Comparison of ENCODE assay signal across 8 mouse cellular contexts in genomic region chr13:23573898-23574524, GRCm38 (mm10). TPM values are rescaled to one million over a fixed set of nuclear protein-coding genes. Genes with fewer than 3 reads are reported as not detected.
DNase-seq lines count a peak whose midpoint lies in the region; ATAC-seq and TF ChIP-seq lines count a peak whose summit lies in the region.
"Not testable (repeated sequence)": the region's sequence is repeated elsewhere in the genome, so short reads cannot be mapped to it uniquely, and the experiment has no call there.

TSS of gene Hist1h2bf (minus strand) at chr13:23574196.
TSS of gene Hist1h2ad (plus strand) at chr13:23574381.

- not testable (repeated sequence) for TF ChIP-seq POLR2A in liver, adult 2 months (IDR thresholded peaks at IDR 0.05; ENCODE audit: extremely low read depth, insufficient read depth, low read length)

- peak within 1 kb of the TSS; percentile 89 for H3K9ac ChIP-seq in heart, embryonic 13.5 days
- H3K9ac ChIP-seq in kidney, postnatal 0 days (ENCODE audit: low read depth, low read length) = peak within 1 kb of the TSS; percentile 51; the same call in 1 of the 2 replicates
- H3K9ac ChIP-seq in liver, adult 2 months (ENCODE audit: low read depth, low read length) = peak within 1 kb of the TSS; percentile 55; the same call in 1 of the 2 replicates

- H3K4me1 ChIP-seq in heart, embryonic 13.5 days = peaks cover 45% of the 10 kb centered on the region
- peaks cover 13% of the 10 kb centered on the region; the same call in 1 of the 2 replicates for H3K4me1 ChIP-seq in kidney, postnatal 0 days (replicated peaks; ENCODE audit: insufficient read depth, low read length)
- peaks cover 15% of the 10 kb centered on the region; the same call in 1 of the 2 replicates for H3K4me1 ChIP-seq in liver, adult 2 months (ENCODE audit: control insufficient read depth, insufficient read depth, low read length)

- ATAC-seq in heart, embryonic 13.5 days (ENCODE audit: extremely low read depth, insufficient number of reproducible peaks, low FRiP score, low TSS enrichment) = peak; percentile 78
- ATAC-seq in kidney, postnatal 0 days (replicated peaks; ENCODE audit: low FRiP score, low read depth) = peak; percentile 92
- ATAC-seq in monocyte, adult 5-6 weeks (replicated peaks; ENCODE audit: insufficient number of reproducible peaks, low FRiP score, low TSS enrichment, poor library complexity, severe bottlenecking) = peak; percentile 91

- DNase-seq in CD4-positive, CD25-positive, alpha-beta regulatory T cell, adult 2 months (ENCODE audit: low read depth, low spot score) = peak; percentile 95
- peak; percentile 99 for DNase-seq in c-Kit-negative CD71-positive TER-119-positive erythroid progenitor cells, embryonic 14.5 days (ENCODE audit: low read depth, low spot score)
- DNase-seq in fat pad, adult 2 months (ENCODE audit: extremely low read depth, low read depth, low spot score) = peak; percentile 94
- DNase-seq in kidney, postnatal 0 days (ENCODE audit: low spot score) = peak; percentile 100
- peak; percentile 92 for DNase-seq in liver, adult 2 months (ENCODE audit: extremely low read depth, low read depth, low spot score)
- DNase-seq in spleen, postnatal 36 days (ENCODE audit: low spot score in 2 of 2) = peak; percentile 94 to 97

- not testable (repeated sequence) for H3K79me2 ChIP-seq in liver, adult 2 months (ENCODE audit: control insufficient read depth, insufficient read depth, low read length)

- H3K9me3 ChIP-seq in heart, embryonic 13.5 days; kidney, postnatal 0 days (replicated peaks; ENCODE audit: low read length): not testable (repeated sequence)

- peak within 1 kb of the TSS; percentile 57 for H3K4me3 ChIP-seq in heart, embryonic 13.5 days
- peak within 1 kb of the TSS; percentile 48 for H3K4me3 ChIP-seq in kidney, postnatal 0 days (replicated peaks; ENCODE audit: low read depth, low read length)
- peak within 1 kb of the TSS; percentile 59; the same call in 1 of the 2 replicates for H3K4me3 ChIP-seq in liver, adult 2 months (ENCODE audit: insufficient read depth, low read depth, low read length)

- H3K27me3 ChIP-seq in heart, embryonic 13.5 days (replicated peaks); kidney, postnatal 0 days (ENCODE audit: insufficient read depth, low read length); liver, adult 2 months (ENCODE audit: control insufficient read depth, insufficient read depth, low read length): not testable (repeated sequence)

- TF ChIP-seq CTCF in kidney, postnatal 0 days (IDR thresholded peaks at IDR 0.05; ENCODE audit: low read depth); liver, adult 2 months (IDR thresholded peaks at IDR 0.05; ENCODE audit: low read depth, low read length): not testable (repeated sequence)

- H3K36me3 ChIP-seq in heart, embryonic 13.5 days; kidney, postnatal 0 days (ENCODE audit: insufficient read depth, low read length); liver, adult 2 months (ENCODE audit: control insufficient read depth, insufficient read depth, low read length): not testable (repeated sequence)

- peak within 1 kb of the TSS; percentile 80 for H3K4me2 ChIP-seq in heart, embryonic 13.5 days
- peak within 1 kb of the TSS; percentile 64 for H3K4me2 ChIP-seq in kidney, postnatal 0 days (ENCODE audit: low read length)

- peak within 1 kb of the TSS; percentile 96 for H3K27ac ChIP-seq in heart, embryonic 13.5 days (replicated peaks)
- peak within 1 kb of the TSS; percentile 86 for H3K27ac ChIP-seq in kidney, postnatal 0 days
- peak within 1 kb of the TSS; percentile 41 for H3K27ac ChIP-seq in liver, adult 2 months (replicated peaks; ENCODE audit: insufficient read depth, low read depth, low read length)

- WGBS in heart, embryonic 13.5 days = 2% methylated on average over 39 of the region's 42 CpGs
- WGBS in kidney, postnatal 0 days = under 1% methylated on average over 30 of the region's 42 CpGs
- WGBS in liver, adult 2 months = 4% methylated on average over 42 of the region's 42 CpGs

RNA-seq across cellular contexts. Expression of gene Hist1h2bf, which starts in this region (rescaled TPM):
- 1.6 and 3.0 TPM in 2 replicates for polyA plus RNA-seq in heart, embryonic 13.5 days (2015; fragmentation: Nextera tagmentation; extraction: Ambion mirVana)
- polyA plus RNA-seq in kidney, postnatal 0 days (2015; fragmentation: Nextera tagmentation; extraction: Ambion mirVana) = 3.4 TPM in 2 replicates
- total RNA-seq in liver, adult 2 months (2014; rRNA removed) = 4.6 and 5.4 TPM in 2 replicates
- polyA plus RNA-seq in liver, adult 2 months (2012; rRNA removed) = 0.39 TPM in 1 of 2 replicates, not detected in the other
- total RNA-seq in monocyte, adult 5-6 weeks (2017) = 19.2 to 51.4 TPM (median 45.4 TPM) in 3 replicates

RNA-seq across cellular contexts. Expression of gene Hist1h2ad, which starts in this region (rescaled TPM):
- 0.60 and 0.84 TPM in 2 replicates for polyA plus RNA-seq in heart, embryonic 13.5 days (2015; fragmentation: Nextera tagmentation; extraction: Ambion mirVana)
- polyA plus RNA-seq in kidney, postnatal 0 days (2015; fragmentation: Nextera tagmentation; extraction: Ambion mirVana) = 0.27 and 0.76 TPM in 2 replicates
- 5.4 and 11.5 TPM in 2 replicates for total RNA-seq in liver, adult 2 months (2014; rRNA removed)
- 1.1 TPM in 1 of 2 replicates, not detected in the other for polyA plus RNA-seq in liver, adult 2 months (2012; rRNA removed)
- total RNA-seq in monocyte, adult 5-6 weeks (2017) = 1.5 to 92.8 TPM (median 16.7 TPM) in 3 replicates

Comparison
In these comparisons a context has a peak if more than half of its experiments do, and no peak if none do; other contexts are left out.
1. Peak in every context shown above with its lines: DNase-seq, ATAC-seq, H3K4me3 ChIP-seq and H3K27ac ChIP-seq.
2. H3K27ac ChIP-seq: peak in every context shown above with its lines; median percentile 96 in heart, embryonic 13.5 days; 86 in kidney, postnatal 0 days; 41 in liver, adult 2 months.